In the genomic region with DNA sequence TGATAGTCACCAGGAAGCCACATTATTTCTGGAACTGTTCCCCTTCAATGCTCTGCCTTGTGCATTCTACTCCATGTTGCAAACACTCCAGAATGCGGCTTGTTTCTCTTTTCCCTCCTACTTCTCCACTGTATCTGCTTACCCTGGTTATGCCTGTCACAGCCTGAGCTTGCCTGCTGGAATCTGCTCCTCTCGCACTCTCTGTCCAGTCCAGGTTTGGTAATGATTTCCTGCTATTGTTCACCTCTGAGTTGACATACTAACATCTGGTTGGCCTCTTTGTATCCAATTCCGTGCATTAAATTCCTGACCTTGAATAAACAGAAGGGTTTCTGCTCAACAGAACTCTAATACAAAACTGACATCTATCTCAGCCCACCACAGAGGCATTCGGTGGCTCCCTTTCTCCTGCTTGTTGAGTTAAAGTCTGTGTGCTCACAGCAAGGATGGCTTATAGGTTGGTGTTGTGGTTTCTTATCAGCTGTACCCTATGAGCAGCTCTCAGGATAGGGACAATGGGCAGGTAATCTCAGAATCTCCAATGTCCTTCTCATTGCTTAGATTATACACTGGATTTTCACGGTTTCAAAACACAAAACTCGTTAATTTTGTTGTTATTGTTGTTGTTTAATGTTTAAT, we compare ENCODE assay signal across 24 mouse cellular contexts.
DNase-seq lines count a peak whose midpoint lies in the region; ATAC-seq lines count a peak whose summit lies in the region.
"Had no signal": no experiment of that assay in that cellular context is flagged by ENCODE, and none has a peak within 500 bp of the region (broad histone marks: within the 10 kb centered on the region; RNA-seq: fewer than 3 reads in every experiment).

No protein-coding gene starts in this region.

- 28% methylated on average over 6 of the region's 6 CpGs for WGBS in kidney, embryonic 15.5 days
- 66% methylated on average over 6 of the region's 6 CpGs for WGBS in midbrain, embryonic 11.5 days
- WGBS in midbrain, embryonic 16.5 days: 68% methylated on average over 6 of the region's 6 CpGs

- H3K27ac ChIP-seq in kidney, embryonic 15.5 days: peak overlapping the region; percentile 77
- H3K27ac ChIP-seq in midbrain, embryonic 11.5 days (ENCODE audit: low read depth, low read length): no peak overlapping the region
- H3K27ac ChIP-seq in midbrain, embryonic 16.5 days (ENCODE audit: low read length): no peak overlapping the region
- H3K27ac ChIP-seq: embryonic facial prominence, embryonic 15.5 days; heart, embryonic 15.5 days; midbrain, embryonic 13.5 days; neural tube, embryonic 15.5 days had no signal

- no peaks in the 10 kb centered on the region; the same call in 1 of the 2 replicates for H3K36me3 ChIP-seq in kidney, embryonic 15.5 days
- H3K36me3 ChIP-seq in midbrain, embryonic 11.5 days (ENCODE audit: control insufficient read depth, insufficient read depth, low read length): no peaks in the 10 kb centered on the region
- H3K36me3 ChIP-seq in midbrain, embryonic 16.5 days (ENCODE audit: control insufficient read depth, insufficient read depth, low read length): no peaks in the 10 kb centered on the region
- H3K36me3 ChIP-seq: embryonic facial prominence, embryonic 15.5 days; heart, embryonic 15.5 days; midbrain, embryonic 13.5 days; neural tube, embryonic 15.5 days had no signal

- ATAC-seq in kidney, embryonic 15.5 days (replicated peaks; ENCODE audit: low FRiP score): 0 out of 2 replicates have a peak, but pooled peaks have one; percentile 28
- no peak for ATAC-seq in midbrain, embryonic 11.5 days (ENCODE audit: low FRiP score)
- no peak for ATAC-seq in midbrain, embryonic 16.5 days
- ATAC-seq: forebrain, embryonic 16.5 days; hindbrain, embryonic 16.5 days; midbrain, embryonic 13.5 days had no signal

- H3K4me1 ChIP-seq in kidney, embryonic 15.5 days: peaks cover 19% of the 10 kb centered on the region
- H3K4me1 ChIP-seq in midbrain, embryonic 11.5 days (ENCODE audit: control insufficient read depth, insufficient read depth, low read length): peaks cover 3% of the 10 kb centered on the region
- H3K4me1 ChIP-seq in midbrain, embryonic 16.5 days (ENCODE audit: control insufficient read depth, insufficient read depth, low read length): peaks cover 4% of the 10 kb centered on the region

- no peak overlapping the region for H3K9ac ChIP-seq in kidney, embryonic 15.5 days
- no peak overlapping the region for H3K9ac ChIP-seq in midbrain, embryonic 11.5 days (ENCODE audit: low read length)
- no peak overlapping the region for H3K9ac ChIP-seq in midbrain, embryonic 16.5 days (ENCODE audit: low read depth, low read length)
- H3K9ac ChIP-seq: embryonic facial prominence, embryonic 15.5 days; heart, embryonic 15.5 days; midbrain, embryonic 13.5 days; neural tube, embryonic 15.5 days had no signal

- no peaks in the 10 kb centered on the region for H3K9me3 ChIP-seq in kidney, embryonic 15.5 days (replicated peaks)
- H3K9me3 ChIP-seq in midbrain, embryonic 11.5 days (ENCODE audit: control insufficient read depth, low read length): no peaks in the 10 kb centered on the region
- no peaks in the 10 kb centered on the region for H3K9me3 ChIP-seq in midbrain, embryonic 16.5 days (replicated peaks; ENCODE audit: control insufficient read depth, low read length, poor library complexity, severe bottlenecking)
- H3K9me3 ChIP-seq: embryonic facial prominence, embryonic 15.5 days; heart, embryonic 15.5 days; midbrain, embryonic 13.5 days; neural tube, embryonic 15.5 days had no signal

- no peak overlapping the region for H3K4me3 ChIP-seq in kidney, embryonic 15.5 days (replicated peaks)
- no peak overlapping the region for H3K4me3 ChIP-seq in midbrain, embryonic 11.5 days (ENCODE audit: low read depth, low read length)
- H3K4me3 ChIP-seq in midbrain, embryonic 16.5 days (ENCODE audit: low read depth, low read length): no peak overlapping the region
- H3K4me3 ChIP-seq: embryonic facial prominence, embryonic 15.5 days; heart, embryonic 15.5 days; midbrain, embryonic 13.5 days; myocyte; neural tube, embryonic 15.5 days had no signal

- no peak overlapping the region for H3K4me2 ChIP-seq in kidney, embryonic 15.5 days
- H3K4me2 ChIP-seq in midbrain, embryonic 11.5 days: no peak overlapping the region
- no peak overlapping the region for H3K4me2 ChIP-seq in midbrain, embryonic 16.5 days (ENCODE audit: low read length)
- H3K4me2 ChIP-seq: embryonic facial prominence, embryonic 15.5 days; heart, embryonic 15.5 days; midbrain, embryonic 13.5 days; neural tube, embryonic 15.5 days had no signal

- H3K27me3 ChIP-seq in kidney, embryonic 15.5 days: peaks cover 14% of the 10 kb centered on the region
- peaks cover 31% of the 10 kb centered on the region for H3K27me3 ChIP-seq in midbrain, embryonic 11.5 days (ENCODE audit: control insufficient read depth, insufficient read depth, low read length)
- H3K27me3 ChIP-seq in midbrain, embryonic 16.5 days (ENCODE audit: control insufficient read depth, insufficient read depth, low read depth, low read length): no peaks in the 10 kb centered on the region; the same call in 1 of the 2 replicates
- H3K27me3 ChIP-seq: neural tube, embryonic 15.5 days had no signal

- DNase-seq in cerebellum, postnatal 10 days: peak; percentile 30 to 45
- DNase-seq in cerebellum, adult 18-20 months: no peak
- DNase-seq in kidney, postnatal 25 days: no peak
- DNase-seq in midbrain, embryonic 11.5 days (ENCODE audit: low spot score, missing footprints): peak; percentile 84
- DNase-seq in adrenal gland, postnatal 10 days: no peak
- no peak for DNase-seq in thymus, postnatal 0 days (ENCODE audit: low spot score)
- DNase-seq: adrenal gland, postnatal 36 days; cerebellum, adult 11-12 months; cerebellum, postnatal 36 days; gastrocnemius, postnatal 36 days; heart, postnatal 4 days; kidney, postnatal 36 days; liver; spleen, adult 18-20 months; thymus, postnatal 14 days had no signal

Comparison
In these comparisons a context has a peak if more than half of its experiments do, and no peak if none do; other contexts are left out.
1. DNase-seq: peak in cerebellum, postnatal 10 days (2 of 2) and midbrain, embryonic 11.5 days (single experiment); none in cerebellum, adult 18-20 months (0 of 2), kidney, postnatal 25 days (0 of 2), adrenal gland, postnatal 10 days (single experiment) and thymus, postnatal 0 days (single experiment).